Mouse (Mus musculus) spleen, adult 12 weeks (tissue): ENCODE data around the gene Sec13.

Experiments
- DNase-seq: peaks from one replicate; pipeline ENCODE4 v3.0.0; 2022; ENCODE audit warnings: low spot score

Sec13 gene

DNA sequence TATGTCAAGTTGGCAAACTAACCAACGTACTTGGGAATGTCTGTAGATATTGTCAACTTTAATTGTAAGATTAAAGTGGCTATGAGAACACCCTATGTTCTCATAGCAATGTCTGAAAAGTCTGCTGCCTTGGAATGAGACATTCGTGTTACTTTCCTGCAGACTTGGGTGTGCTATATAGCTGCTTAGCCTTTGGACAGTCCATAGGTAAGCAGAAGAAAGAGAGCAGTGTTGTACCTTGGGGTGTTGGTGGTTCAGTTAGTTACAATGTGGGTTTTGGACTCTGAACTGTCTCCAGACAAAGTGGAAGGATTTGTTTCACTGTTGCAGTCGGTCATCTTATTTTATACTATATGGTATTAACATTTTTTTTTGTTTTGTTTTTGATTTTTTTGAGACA is 27.8 kb downstream of the Sec13 start:
- no peak for DNase-seq

DNA sequence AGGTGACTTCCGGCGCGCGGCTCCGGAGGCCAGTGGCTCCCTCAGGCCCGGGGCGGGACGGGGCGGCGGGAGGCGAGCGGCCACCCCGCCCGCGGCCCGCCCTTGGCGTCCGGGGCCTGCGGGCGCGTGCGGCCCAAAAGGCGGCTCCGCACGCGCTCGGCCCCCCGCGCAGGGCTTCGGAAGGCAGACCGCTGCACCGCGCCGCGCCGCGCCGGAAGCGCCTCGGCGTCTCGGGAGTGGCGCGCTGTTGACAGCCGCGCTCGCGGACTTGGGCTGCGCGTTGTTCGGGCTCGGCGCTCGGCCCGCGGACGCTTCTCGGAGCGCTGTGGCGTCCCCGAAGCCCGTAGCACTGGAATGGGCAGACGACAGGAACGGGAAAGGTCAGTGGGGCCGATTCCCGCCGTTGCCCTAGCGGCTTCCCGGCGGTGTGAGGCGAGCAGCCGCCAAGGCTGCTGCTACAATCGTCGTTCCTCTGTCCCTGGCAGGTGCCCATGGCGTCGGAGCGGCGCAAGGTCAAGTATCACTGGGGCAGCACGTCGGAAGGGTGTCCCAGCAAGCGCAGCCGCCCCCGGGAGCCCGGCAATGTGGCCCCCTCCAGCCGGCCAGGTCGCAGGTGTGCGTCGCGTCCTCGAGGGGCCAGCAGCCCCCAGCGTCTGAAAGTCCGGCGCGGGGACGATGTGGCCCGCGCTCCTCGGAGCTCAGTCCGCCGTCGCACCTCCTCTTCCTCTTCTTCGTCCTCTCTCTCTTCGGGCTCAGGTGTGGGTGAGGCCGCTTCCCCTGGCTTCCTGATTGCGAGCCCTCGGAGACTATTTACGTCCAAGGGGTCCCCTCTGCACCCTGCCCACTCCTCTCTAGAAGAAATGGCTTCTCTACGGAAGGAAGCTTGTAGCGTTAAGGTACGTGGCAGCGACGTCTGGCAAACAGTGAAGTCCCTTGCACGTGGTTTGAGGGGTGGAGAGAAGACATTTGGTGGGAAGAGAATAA is 43.0 kb downstream of the Sec13 start:
- peak; percentile 24 for DNase-seq

DNA sequence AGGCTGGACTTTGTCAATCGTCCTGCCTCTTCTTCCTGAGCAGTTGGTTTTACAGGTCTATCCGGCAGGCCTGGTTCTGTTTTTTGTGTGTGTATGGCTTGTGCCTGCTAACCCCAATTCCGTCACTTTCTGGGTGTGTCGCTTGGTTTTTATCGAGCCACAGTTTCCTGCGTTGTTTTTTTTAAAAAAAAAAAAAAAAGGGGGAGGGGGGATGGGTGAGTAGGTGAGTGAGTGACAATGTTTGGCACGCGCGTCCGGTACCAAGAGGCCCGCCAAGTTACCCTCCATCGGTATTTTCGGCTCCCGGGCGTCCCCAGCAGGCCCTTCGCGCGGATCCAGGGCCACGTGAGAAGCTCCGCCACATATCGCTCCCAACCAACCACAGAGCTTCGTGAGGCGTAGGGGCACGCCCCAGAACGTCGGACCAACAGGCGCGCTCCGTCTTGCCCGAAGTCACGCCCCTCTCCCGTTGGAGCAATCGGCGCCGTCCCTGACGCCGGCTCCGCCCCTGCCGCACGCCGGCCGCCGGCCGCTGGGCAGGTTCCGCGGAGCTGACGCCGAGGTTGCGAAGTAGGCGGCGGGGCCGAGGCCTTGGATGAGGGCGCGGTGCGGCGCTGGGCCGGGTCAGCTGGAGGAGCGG is 43.8 kb downstream of the Sec13 start, which contains the start of gene Tatdn2:
TSS of gene Tatdn2 (plus strand) at position 469 of the 640 bp plus-strand sequence.
- DNase-seq = peak; percentile 94

DNA sequence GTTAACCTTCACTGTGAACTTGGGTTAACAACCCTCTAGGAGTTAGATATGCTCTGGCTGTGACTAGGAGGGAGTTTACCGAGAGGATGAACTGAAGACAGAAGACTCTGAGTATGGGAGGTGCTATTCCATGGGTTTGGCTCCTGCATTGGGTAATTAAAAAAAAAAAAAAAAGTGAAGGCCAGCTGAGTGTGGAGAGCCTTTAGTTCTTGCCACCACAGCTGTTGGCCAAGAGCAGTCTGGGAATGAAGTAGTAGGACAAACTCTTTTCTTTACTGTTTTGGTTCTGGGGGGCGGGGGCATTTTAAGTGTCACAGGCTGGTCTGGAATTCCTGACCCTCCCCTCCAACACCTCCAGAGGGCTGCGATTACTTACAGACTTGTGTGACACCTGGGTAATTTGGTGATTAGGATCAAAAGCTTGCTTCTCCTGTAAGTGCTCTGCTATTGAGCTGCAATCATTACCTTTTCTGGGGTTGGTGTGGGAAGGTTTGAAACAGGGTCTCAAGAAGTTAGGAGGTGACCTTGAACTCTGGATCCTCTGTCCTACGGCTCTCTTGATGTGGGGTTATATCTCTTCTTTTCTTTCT is 44.7 kb downstream of the Sec13 start:
- DNase-seq = no peak

DNA sequence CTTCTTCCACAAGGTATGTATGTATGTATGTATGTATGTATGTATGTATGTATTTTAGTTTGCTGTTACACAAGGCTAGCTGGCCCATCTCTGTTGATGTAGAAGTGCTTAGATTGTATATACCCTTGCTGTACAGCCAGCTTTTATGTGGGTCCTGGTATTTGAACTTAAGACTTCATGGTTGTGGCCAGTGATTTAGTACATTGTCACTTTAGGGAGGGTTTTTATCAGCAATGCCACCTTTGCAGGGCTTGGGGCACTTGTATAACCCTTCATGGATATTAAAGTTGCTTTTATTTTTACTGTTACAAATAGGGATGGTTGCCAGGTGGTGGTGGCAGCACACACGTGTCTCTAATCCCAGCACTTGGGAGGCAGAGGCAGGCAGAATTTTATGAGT is 45.3 kb downstream of the Sec13 start:
- no peak for DNase-seq

DNA sequence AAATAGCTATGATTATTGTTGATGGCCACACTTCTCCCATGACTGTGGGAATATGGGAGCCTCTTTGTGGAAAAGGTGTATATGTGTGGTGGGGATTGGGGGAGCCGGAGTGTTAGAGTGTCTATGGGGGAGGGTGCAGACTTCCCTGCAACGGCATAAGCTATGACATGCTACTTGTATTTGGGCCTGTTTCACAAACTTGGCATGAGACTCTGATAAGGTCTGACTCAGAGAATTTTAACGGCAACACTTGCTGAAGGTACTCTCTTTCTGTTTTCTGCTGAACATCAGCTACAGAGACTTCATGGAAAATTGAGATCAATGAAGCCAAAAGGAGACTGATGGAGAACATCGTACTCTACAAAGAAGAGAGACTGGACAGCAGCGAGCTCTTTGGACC is 47.2 kb downstream of the Sec13 start:
- no peak for DNase-seq

DNA sequence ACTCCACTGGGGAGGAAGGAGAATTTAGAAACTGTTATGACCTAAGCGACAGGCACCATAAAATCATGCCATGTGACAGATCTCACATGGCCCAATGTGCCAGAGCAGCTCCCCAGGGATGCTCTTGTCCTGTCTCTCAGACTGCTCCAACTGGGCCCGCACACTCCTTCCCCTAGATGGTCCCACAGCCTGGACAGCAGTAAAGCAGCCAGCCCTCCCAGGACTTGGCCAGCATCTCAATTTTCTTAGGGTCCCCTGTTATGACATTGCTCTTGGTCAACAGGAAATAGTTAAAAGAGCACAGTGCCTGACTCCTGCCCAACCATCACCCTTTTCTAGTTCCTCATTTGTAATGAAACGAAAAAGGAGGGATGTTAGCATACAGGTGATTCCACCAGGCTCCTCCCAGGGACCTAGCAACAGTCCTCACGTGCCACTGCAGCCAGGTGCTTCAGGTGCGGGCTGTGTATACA is 47.8 kb downstream of the Sec13 start:
- no peak for DNase-seq

DNA sequence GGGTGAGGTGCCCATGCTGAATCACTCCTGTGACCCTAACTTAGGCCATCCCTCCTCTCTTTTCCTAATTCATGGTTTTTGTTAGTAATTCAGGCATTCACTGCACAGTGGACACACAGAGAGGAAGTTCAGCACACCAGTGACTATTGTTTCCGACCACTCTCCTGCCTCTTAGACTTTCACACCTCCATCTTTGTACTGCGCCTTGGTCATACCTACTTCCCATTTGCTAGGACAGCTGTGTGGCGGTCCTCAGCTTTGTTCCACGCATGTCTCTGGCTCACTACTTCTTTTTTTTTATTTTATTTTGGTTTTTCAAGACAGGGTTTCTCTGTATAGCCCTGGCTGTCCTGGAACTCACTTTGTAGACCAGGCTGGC is 49.5 kb downstream of the Sec13 start:
- DNase-seq = no peak

DNA sequence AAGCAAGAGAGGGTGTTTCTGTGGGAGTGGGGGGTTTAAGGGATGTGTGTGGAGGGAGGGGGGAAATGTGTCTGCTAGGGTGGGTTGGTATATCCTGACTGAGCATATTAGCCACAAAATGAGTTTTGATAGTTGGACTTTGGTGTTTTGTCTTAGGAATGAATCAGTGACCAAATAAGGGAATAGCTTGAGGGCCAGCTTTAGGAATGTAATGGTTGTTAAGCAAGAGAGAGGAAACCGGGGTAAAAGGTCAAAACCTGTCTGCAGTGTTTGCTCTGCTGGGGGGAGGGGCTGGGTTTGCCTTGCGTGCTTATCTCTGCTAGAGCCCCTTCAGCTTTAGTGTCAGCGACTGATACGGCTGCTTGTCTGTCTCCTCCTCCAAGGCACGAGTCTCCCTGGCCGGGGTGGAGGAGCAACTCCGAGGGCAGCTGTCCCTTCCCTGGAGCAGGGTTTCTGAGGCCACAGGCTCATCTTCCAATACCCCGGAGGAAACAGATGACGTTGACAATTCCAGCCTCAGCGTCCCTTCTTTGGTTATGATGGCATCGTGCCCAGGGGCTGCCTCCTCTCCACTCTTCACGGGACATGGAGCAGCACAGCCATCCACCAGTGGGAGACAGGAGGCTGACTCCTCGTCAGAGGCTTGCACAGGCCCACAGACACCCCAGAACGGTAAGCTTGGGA is 50.0 kb downstream of the Sec13 start:
- DNase-seq = peak; percentile 69

DNA sequence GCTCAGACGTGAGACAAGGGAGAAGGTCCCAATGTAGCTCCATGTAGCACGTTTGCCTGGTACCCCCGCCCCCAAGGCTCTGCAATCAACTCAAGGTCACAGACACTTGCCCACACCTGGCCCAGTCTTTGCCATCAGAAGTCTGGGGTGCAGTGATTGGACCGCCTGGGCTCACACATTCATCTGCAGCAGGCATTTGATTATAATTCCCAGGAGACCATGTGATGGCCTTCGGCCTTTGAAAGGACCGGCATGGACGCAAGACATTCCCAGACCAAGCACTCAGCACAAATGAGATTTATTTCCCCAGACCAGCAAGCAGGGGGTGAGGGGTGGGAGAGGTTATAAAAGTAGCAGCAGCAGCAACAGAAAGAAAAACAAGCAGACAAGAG is 50.5 kb downstream of the Sec13 start:
- no peak for DNase-seq

DNA sequence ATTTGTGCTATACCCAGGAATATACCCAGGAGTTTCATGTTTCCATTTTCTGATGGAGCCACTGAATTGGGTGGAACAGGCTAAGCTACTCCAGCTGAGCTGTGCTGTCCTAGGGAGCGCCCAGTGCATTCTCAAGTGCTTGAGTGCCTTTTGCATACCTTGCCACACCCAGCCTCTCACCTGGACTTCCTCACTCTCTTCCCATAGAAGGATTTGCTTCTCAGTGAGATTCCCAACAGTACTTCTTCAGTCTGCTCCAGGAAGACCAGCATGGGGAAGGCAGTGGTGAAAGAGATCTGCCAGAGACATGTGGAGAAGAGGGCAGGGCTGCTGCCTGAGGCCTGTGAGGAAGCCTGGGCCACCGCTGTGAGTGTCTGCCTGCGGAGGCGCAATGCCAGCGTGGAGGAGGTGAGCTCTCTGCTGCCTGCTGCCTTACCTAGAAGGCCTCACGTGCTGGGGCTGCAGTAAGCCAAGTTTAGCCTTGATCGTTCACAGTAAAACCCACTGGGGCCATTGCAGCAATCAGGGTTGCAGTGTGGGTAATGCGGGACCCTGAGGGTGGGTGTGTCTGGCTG is 53.9 kb downstream of the Sec13 start:
- no peak for DNase-seq

DNA sequence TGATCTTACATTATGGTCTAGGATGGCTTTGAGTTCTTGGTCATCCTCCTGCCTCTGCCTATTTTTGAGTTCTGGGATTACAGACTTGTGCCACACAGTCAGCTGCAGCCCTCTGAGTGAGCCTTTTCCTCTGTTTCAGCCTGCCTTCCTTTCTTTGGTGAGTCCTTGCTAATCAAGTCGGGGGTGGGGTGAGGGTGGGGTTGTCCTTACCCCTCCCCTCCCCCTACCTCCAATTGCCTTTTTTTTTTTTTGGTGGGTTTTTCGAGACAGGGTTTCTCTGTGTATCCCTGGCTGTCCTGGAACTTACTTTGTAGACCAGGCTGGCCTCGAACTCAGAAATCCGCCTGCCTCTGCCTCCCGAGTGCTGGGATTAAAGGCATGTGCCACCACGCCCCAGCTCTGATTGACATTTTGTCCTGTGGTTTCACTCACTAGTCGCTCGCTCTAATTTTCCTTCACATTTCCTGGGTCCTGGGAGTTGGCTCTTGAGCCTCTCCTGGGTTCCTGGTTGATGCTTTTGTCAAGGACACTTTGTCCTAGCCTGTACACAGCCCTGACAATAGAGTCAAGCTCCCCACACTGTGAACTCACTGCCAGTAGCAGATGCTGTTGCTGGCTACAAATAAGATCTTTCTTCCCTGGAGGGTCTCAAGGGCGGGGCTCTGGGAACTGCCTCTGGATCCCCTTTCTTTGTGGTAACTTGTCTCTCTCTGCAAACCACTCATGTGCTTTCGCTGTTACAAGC is 57.3 kb downstream of the Sec13 start:
- no peak for DNase-seq

DNA sequence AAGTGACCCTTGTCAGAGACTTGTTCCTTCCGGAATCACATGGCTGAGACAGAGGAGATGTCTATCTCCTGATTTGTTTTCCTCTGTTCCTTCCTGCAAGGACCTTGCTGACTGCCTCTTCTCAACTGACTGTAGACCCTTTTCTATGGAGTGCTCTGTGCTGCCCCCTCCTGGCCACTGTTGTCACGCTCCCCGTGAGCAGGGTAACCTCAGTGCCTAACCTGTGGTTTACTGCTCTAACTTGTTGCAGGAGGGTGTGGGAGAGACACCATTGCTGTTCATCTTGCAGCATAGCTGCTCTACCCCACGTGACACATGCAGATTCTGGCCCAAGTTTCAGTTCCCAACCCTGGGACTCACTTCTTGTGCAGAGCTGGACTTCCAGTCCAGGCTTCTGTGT is 59.3 kb downstream of the Sec13 start:
- peak; percentile 74 for DNase-seq

DNA sequence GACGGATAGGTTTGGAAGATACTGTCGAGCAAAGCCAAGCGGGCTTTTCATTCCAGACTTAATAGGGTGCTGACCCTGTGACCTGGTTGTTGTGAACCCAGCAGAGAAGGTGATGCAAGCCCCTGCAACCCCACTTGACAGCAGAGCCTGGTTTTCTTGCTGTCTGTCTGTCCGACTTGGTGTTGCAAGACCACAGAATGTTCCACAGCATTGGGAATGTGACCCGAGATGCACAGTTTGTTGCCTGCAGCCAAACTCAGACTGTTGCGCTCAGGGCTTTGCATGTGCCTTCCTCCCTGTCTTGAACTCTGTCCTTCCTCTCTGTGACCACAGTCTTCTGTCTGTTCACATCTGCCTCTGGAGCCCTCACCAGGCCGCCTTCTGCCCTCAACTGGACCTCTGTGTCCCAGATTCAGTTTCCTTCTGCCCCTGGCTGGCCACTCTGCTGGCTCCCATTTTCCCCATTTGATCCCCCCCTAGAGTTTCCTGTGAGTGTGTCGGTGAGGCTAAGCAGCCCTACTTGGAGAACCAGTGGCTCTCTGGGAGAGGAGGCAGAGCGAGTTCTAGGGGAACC is 60.5 kb downstream of the Sec13 start:
- DNase-seq = no peak

DNA sequence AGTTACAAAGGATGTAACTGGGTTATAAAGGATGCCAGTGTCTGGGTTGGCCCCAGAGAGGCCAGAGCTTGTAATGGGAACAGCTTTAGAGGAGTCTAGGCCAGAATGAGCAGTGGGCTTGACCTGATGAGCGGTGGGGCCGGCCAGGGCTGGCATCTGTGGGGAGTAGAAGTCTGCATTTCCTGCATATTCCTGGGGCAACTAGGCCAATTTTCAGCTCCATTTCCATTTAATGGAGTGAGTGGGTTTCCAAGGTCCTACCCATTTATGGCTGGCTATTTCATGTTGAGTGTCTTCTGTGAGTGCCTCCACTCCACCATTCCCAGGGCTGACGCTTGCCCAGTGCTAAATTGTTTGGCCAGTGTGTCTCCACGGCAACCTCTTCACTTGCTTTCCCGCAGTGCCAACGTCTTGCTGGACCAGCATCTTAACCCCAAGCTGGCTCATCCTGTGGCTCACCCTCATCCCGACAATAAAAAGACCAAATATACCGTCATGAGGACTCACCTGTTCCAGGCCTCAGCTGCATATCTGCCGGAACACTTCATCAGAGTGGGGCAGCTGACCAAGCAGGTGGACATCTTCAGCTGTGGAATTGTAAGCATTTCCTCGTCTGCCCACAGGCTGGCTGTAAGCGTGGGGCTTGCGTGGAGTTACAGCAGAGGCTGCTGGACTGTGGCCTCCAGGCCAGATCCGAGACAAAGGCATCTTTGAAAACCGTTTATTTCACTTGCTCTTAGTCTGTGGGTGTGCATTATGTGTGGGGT is 62.1 kb downstream of the Sec13 start:
- DNase-seq = no peak
